Mouse (Mus musculus) heart, embryonic 13.5 days (tissue): Measurements from ENCODE around the gene Emsy. TPM values are rescaled to one million over a fixed set of nuclear protein-coding genes. Genes with fewer than 3 reads are reported as not detected.

ENCODE experiments used
- ATAC-seq: fragments of 200-750 bp; cut with Nextera tagmentation; 2 replicates; pipeline ENCODE4 v1.8.0; 2017; ENCODE audit warnings: moderate TSS enrichment; ENCODE audit not compliant: insufficient number of reproducible peaks, low FRiP score, low TSS enrichment; ENCODE audit errors: extremely low read depth
- H3K27ac ChIP-seq: fragments of 300-500 bp; sonication (generic); replicated peaks from 2 replicates; pipeline ENCODE4 v1.5.1; 2015; ENCODE audit warnings: moderate library complexity, mild to moderate bottlenecking, inconsistent platforms
- H3K27me3 ChIP-seq: fragments of 300-500 bp; sonication (generic); replicated peaks from 2 replicates; pipeline ENCODE4 v1.6.1; 2015; ENCODE audit warnings: mild to moderate bottlenecking, inconsistent platforms
- H3K36me3 ChIP-seq: fragments of 300-500 bp; sonication (generic); 2 replicates; pipeline ENCODE4 v1.6.1; 2015; ENCODE audit warnings: mild to moderate bottlenecking, inconsistent platforms
- H3K4me1 ChIP-seq: fragments of 300-500 bp; sonication (generic); 2 replicates; pipeline ENCODE4 v1.6.1; 2015; ENCODE audit warnings: inconsistent platforms
- H3K4me2 ChIP-seq: fragments of 300-500 bp; sonication (generic); 2 replicates; pipeline ENCODE4 v1.6.1; 2015; ENCODE audit warnings: inconsistent platforms, mild to moderate bottlenecking, moderate library complexity
- H3K4me3 ChIP-seq: fragments of 300-500 bp; sonication (generic); 2 replicates; pipeline ENCODE4 v1.5.1; 2015; ENCODE audit warnings: moderate library complexity, mild to moderate bottlenecking, inconsistent platforms
- H3K9ac ChIP-seq: fragments of 300-500 bp; sonication (generic); 2 replicates; pipeline ENCODE4 v1.6.1; 2015; ENCODE audit warnings: inconsistent platforms, mild to moderate bottlenecking, moderate library complexity
- H3K9me3 ChIP-seq: fragments of 300-500 bp; sonication (generic); 2 replicates; pipeline ENCODE4 v1.6.1; 2016; ENCODE audit warnings: inconsistent platforms
- WGBS: fragments of 180-500 bp; shearing (Covaris S2); methylation state at CpG from one replicate; pipeline ENCODE4 v1.1.7; 2015; ENCODE audit warnings: mixed read lengths; 5-methylcytosine and 5-hydroxymethylcytosine counted together
- polyA plus RNA-seq: library from polyadenylated mRNA; unstranded; fragments of >200 nt; fragmentation: Nextera tagmentation; extraction: Ambion mirVana; gene quantifications from 2 replicates; pipeline ENCODE4 v1.2.1, GENCODE M21; 2015

Gene Emsy
- polyA plus RNA-seq, 1 experiment from 2014 or later, result 19.2 TPM

DNA sequence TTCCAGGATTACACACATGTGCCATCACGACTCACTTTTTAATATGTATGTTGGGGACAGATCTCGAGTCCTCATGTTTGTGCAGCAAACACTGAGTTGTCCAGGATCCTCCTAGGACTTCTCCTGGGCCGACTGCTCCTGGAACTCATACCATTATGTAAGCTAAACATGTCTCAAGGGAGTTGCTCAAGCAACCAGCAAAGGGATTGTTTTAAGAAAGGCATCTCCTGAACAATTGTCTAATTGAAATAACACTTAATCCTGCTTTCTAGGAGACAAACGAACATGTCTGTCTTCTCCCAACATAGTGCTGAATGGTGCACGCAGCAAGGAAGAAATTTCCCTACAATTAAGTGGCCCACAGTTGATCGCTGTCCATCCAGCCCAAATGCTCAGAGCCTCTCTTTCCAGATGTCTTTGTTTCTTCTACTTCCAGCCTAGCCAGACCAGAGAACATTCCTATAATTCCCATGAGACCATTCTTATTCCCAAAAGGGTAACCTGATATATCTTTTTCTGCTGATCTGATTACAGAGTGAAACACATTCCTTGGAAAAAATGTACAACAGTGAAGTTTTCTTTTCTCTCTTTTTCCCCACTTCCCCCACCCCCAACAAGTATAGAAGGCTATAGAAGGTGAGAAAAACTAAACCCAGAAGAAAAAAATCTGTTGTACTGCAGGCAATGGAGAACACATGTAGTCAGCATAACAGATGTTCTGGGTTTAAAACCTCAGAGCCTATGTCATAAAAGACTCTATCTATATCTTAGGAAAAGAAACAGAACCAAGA lies 11.6 kb upstream of the Emsy start:
- Histone ChIP-seq H3K36me3 (no peaks in the 10 kb centered on the region), H3K9me3 (no peaks in the 10 kb centered on the region), H3K4me3 (no peak overlapping the region), H3K27ac (no peak overlapping the region), H3K4me2 (no peak overlapping the region), H3K9ac (no peak overlapping the region), H3K27me3 (0 out of 2 replicates have a peak, but pooled peaks cover 2% of the 10 kb centered on the region), H3K4me1 (peaks cover 47% of the 10 kb centered on the region)
- WGBS, result 57% methylated on average over 6 of the region's 6 CpGs
- no peak for ATAC-seq

GRCm38 (mm10) chr7:98665726-98666125 lies 9.1 kb upstream of the Emsy start:
- no peak for ATAC-seq

GRCm38 (mm10) chr7:98665166-98665565 lies 8.6 kb upstream of the Emsy start:
- no peak for ATAC-seq
- Histone ChIP-seq H3K27me3 (no peaks in the 10 kb centered on the region), H3K4me3 (no peak overlapping the region), H3K4me2 (no peak overlapping the region), H3K4me1 (peaks cover 23% of the 10 kb centered on the region), H3K9ac (no peak overlapping the region), H3K27ac (no peak overlapping the region), H3K9me3 (no peaks in the 10 kb centered on the region), H3K36me3 (no peaks in the 10 kb centered on the region; the same call in 1 of the 2 replicates)
- 52% methylated on average over 5 of the region's 5 CpGs for WGBS

More at GRCm38 (mm10) chr7:98665726-98666125, 9.1 kb upstream of the Emsy start:
- no peaks in the 10 kb centered on the region for H3K27me3 ChIP-seq
- no peak overlapping the region for H3K4me3 ChIP-seq
- 84% methylated on average over 6 of the region's 6 CpGs for WGBS
- no peaks in the 10 kb centered on the region for H3K36me3 ChIP-seq
- no peaks in the 10 kb centered on the region for H3K9me3 ChIP-seq
- no peak overlapping the region for H3K9ac ChIP-seq
- H3K4me1 ChIP-seq, result peaks cover 23% of the 10 kb centered on the region
- no peak overlapping the region for H3K27ac ChIP-seq
- no peak overlapping the region for H3K4me2 ChIP-seq

DNA sequence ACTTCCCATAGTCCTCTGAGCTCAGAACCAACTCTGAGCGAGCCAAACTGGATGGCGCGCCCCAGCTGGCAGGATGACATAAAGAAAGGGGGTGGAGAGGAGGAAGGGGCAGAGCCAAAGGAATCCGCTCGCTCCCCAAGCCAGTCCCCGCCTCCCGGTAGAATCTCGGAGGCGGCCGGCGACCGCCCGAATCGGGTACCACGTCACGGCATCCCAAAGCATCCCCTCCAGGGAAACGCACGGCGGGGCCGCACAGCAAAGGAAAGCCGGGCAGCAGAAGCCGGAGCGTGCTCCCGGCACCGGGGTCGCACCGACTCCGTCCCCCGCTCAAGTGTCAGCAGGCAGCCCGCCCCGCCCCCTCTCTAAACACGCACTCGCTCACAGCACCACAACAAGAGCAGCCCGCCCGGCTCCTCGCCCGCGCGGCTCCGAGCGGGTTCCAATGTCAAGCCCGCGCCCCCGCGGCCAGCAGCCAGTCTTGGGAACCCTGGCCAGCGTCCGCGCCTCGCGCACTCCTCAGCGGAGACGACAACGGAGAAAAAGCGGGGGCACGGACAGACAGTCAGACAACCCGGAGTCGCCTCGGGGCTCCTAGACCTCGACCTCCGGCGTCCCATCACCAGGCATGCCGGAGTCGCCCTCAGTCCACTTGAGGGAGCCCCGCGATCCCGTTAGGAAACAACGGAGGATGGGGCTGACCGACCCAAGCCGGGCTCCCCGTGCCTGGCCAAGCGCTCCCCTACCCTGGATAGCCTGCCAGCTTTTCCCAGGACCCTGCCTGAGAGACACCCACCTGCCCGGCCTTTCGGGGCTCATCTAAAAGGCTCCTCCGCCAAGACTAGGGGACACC lies 677 bp downstream of the Emsy start:
- WGBS, result under 1% methylated on average over 74 of the region's 74 CpGs
- Histone ChIP-seq H3K4me3 (peak overlapping the region; percentile 99), H3K36me3 (peaks cover 45% of the 10 kb centered on the region), H3K27ac (peak overlapping the region; percentile 98), H3K27me3 (no peaks in the 10 kb centered on the region), H3K9ac (peak overlapping the region; percentile 98), H3K4me1 (peaks cover 25% of the 10 kb centered on the region), H3K4me2 (peak overlapping the region; percentile 80), H3K9me3 (no peaks in the 10 kb centered on the region)
- peak; percentile 62 for ATAC-seq

DNA sequence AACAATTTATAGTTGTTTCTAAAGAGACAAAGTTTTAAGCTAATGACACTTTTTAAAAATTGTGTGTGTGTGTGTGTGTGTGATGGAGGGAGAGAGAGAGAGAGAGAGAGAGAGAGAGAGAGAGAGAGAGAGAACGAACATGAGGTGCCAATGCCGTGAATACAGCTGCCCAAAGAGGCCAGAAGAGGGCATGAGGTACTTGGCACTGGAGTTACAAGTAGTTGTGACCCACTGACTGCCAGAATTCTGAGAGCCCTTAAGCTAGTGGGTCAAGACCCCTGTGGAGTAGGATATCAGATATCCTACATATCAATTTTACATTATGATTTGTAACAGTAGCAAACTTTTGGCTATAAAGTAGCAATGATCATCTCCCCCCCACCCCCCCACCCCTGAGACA lies 4.9 kb downstream of the Emsy start:
- WGBS, result 88% methylated on average over 2 of the region's 2 CpGs
- Histone ChIP-seq H3K27ac (no peak overlapping the region), H3K36me3 (peaks cover 59% of the 10 kb centered on the region), H3K27me3 (no peaks in the 10 kb centered on the region), H3K4me1 (peaks cover 14% of the 10 kb centered on the region), H3K4me3 (no peak overlapping the region), H3K9ac (no peak overlapping the region), H3K9me3 (no peaks in the 10 kb centered on the region), H3K4me2 (no peak overlapping the region)
- ATAC-seq, result no peak

- Histone ChIP-seq H3K4me3 (no peak overlapping the region), H3K4me2 (no peak overlapping the region), H3K4me1 (peaks cover 17% of the 10 kb centered on the region), H3K9ac (peak overlapping the region; percentile 40; the same call in 1 of the 2 replicates), H3K36me3 (peaks cover 75% of the 10 kb centered on the region), H3K27ac (peak overlapping the region; percentile 75), H3K9me3 (no peaks in the 10 kb centered on the region), H3K27me3 (no peaks in the 10 kb centered on the region)
- WGBS, result 0% methylated on average over 1 of the region's 1 CpGs
- ATAC-seq, result no peak
Observed at GRCm38 (mm10) chr7:98644238-98644637, 12.3 kb downstream of the Emsy start.

GRCm38 (mm10) chr7:98636607-98637006 lies 20.0 kb downstream of the Emsy start:
- Histone ChIP-seq H3K27me3 (no peaks in the 10 kb centered on the region), H3K9me3 (no peaks in the 10 kb centered on the region), H3K4me3 (no peak overlapping the region), H3K27ac (no peak overlapping the region), H3K9ac (no peak overlapping the region), H3K4me1 (peaks cover 4% of the 10 kb centered on the region; the same call in 1 of the 2 replicates), H3K36me3 (peaks cover 69% of the 10 kb centered on the region), H3K4me2 (no peak overlapping the region)
- WGBS, result 93% methylated on average over 2 of the region's 2 CpGs
- ATAC-seq, result no peak

DNA sequence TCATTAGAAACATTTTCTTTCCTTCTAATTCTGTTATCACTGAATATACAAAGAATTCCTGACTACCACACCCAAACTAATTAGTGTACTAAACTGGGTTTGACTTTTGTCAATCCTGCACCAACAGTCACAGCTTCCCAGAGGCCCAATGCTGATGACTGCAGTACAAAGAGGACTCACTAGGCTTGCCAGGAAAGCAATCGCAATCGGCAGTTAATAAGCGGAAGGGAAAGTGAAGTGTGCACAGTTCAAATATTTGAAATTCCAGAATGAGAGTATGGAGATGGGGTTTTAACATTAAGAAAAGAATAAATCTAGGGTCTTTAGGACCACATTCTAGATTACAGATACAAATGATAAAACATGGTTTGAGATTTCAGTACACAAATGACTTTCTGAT lies 23.6 kb downstream of the Emsy start:
- Histone ChIP-seq H3K9me3 (no peaks in the 10 kb centered on the region), H3K4me1 (peaks cover 4% of the 10 kb centered on the region; the same call in 1 of the 2 replicates), H3K9ac (no peak overlapping the region), H3K27me3 (no peaks in the 10 kb centered on the region), H3K4me3 (no peak overlapping the region), H3K27ac (no peak overlapping the region), H3K36me3 (peaks cover 74% of the 10 kb centered on the region), H3K4me2 (no peak overlapping the region)
- WGBS, result 45% methylated on average over 3 of the region's 3 CpGs
- ATAC-seq, result no peak

GRCm38 (mm10) chr7:98629947-98630346 lies 26.6 kb downstream of the Emsy start:
- H3K9me3 ChIP-seq, result no peaks in the 10 kb centered on the region
- H3K4me2 ChIP-seq, result no peak overlapping the region
- peaks cover 70% of the 10 kb centered on the region for H3K36me3 ChIP-seq
- peaks cover 4% of the 10 kb centered on the region; the same call in 1 of the 2 replicates for H3K4me1 ChIP-seq
- no peak overlapping the region for H3K27ac ChIP-seq
- WGBS, result 59% methylated on average over 7 of the region's 7 CpGs
- H3K27me3 ChIP-seq, result no peaks in the 10 kb centered on the region
- no peak overlapping the region for H3K4me3 ChIP-seq
- H3K9ac ChIP-seq, result no peak overlapping the region
- no peak for ATAC-seq

DNA sequence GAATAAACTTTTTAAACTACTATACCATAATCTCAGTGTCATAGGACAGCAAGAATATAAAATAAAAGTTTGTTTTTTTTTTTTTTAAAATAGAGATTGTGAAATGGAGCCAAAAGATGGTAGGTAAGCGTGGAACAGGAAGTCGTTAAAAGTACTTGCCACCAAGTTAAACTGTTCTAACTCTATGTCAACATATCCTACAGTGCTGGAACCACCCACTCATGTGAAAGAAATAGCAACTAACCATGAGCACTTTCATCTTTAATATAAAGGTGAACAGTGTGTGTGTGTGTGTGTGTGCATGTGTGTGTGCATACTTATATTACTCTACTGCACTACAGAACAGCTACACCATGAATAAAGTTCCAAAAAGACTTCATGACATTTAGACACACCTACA lies 38.8 kb downstream of the Emsy start:
- WGBS, result 83% methylated on average over 2 of the region's 2 CpGs

GRCm38 (mm10) chr7:98612936-98613335 lies 43.6 kb downstream of the Emsy start:
- H3K9ac ChIP-seq, result no peak overlapping the region
- WGBS, result 97% methylated on average over 1 of the region's 1 CpGs
- no peak overlapping the region for H3K4me2 ChIP-seq
- no peak overlapping the region for H3K4me3 ChIP-seq
- no peak overlapping the region for H3K27ac ChIP-seq
- H3K27me3 ChIP-seq, result no peaks in the 10 kb centered on the region
- peaks cover 57% of the 10 kb centered on the region for H3K36me3 ChIP-seq
- no peak for ATAC-seq
- H3K9me3 ChIP-seq, result no peaks in the 10 kb centered on the region
- no peaks in the 10 kb centered on the region for H3K4me1 ChIP-seq

More for the DNA sequence above, 38.8 kb downstream of the Emsy start:
- no peak for ATAC-seq
- no peaks in the 10 kb centered on the region for H3K27me3 ChIP-seq
- no peaks in the 10 kb centered on the region for H3K9me3 ChIP-seq
- H3K27ac ChIP-seq, result no peak overlapping the region
- H3K9ac ChIP-seq, result no peak overlapping the region
- no peaks in the 10 kb centered on the region for H3K4me1 ChIP-seq
- H3K4me3 ChIP-seq, result no peak overlapping the region
- no peak overlapping the region for H3K4me2 ChIP-seq
- peaks cover 69% of the 10 kb centered on the region for H3K36me3 ChIP-seq
